Mouse (Mus musculus): ENCODE data around the gene Gstp3. TPM values are rescaled to one million over a fixed set of nuclear protein-coding genes. Genes with fewer than 3 reads are reported as not detected.
"Not testable (repeated sequence)": the region's sequence is repeated elsewhere in the genome, so short reads cannot be mapped to it uniquely, and the experiment has no call there.

The Gstp3 gene
- polyA plus RNA-seq, 1 experiment from 2014 or later: not detected

DNA sequence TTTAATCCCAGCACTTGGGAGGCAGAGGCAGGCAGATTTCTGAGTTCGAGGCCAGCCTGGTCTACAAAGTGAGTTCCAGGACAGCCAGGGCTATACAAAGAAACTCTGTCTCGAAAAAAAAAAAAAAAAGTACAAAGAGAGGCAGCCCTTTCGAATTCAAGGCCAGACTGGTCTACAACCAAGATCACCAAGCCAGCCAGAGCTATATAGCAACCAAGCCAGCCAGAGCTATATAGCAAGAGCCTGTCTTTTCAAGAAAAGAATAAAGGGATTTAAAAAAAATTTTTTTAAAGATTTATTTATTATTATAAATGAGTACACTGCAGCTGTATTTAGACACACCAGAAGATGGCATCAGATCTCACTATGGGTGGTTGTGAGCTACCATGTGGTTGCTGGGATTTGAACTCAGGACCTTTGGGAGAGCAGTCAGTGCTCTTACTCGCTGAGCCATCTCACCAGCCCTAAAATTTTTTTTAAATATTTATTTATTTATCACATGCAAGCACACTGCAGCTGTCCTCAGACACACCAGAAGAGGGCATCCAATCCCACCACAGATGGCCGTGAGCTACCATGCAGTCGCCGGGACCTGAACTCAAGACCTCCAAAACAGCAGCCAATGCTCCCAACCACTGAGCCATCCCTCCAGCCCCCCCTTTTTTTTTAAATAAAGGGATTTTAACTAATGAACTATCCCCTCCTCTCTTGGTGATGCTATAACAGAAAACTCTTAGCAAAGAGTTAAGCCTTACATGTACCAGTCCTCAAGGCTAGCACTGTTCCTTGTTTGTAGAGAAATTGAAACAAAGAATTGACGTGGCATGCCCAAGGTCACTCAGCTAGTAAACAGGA, 902 bp upstream of the Gstp3 start:
- H3K27me3 ChIP-seq (ENCODE audit: control insufficient read depth, insufficient read depth, low read length); ATAC-seq (ENCODE audit: low FRiP score); H3K9ac ChIP-seq; H3K4me1 ChIP-seq (replicated peaks; ENCODE audit: control insufficient read depth, insufficient read depth, low read length); H3K4me3 ChIP-seq (replicated peaks; ENCODE audit: low read length); DNase-seq (ENCODE audit: low spot score); H3K36me3 ChIP-seq (replicated peaks; ENCODE audit: control insufficient read depth, insufficient read depth); H3K4me2 ChIP-seq (replicated peaks); H3K27ac ChIP-seq; H3K9me3 ChIP-seq (ENCODE audit: control insufficient read depth, low read length): not testable (repeated sequence)
- WGBS: 87% methylated on average over 8 of the region's 8 CpGs

DNA sequence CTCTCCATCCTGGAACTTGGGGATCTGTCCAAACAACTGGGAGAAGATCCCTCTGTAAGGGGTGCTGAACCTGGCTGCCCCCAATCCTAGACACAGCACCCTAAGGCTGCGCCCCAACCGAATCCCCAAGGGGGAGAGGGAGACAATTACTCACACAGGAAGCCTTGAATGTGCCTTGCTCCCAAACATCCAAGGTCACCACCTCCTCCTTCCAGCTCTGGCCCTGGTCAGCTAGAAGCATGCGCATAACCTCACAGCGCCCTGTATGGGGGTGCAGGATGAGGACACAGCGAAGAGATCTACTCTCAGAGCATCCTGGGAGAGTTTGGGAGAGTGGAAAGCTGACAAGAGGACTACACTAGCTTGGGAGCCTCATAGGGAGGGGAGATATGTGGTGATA, 788 bp downstream of the Gstp3 start:
- WGBS: 88% methylated on average over 5 of the region's 5 CpGs
- Histone ChIP-seq H3K27me3 (ENCODE audit: control insufficient read depth, insufficient read depth, low read length) (no peaks in the 10 kb centered on the region), H3K4me3 (replicated peaks; ENCODE audit: low read length) (no peak overlapping the region), H3K9me3 (ENCODE audit: control insufficient read depth, low read length) (no peaks in the 10 kb centered on the region), H3K4me1 (replicated peaks; ENCODE audit: control insufficient read depth, insufficient read depth, low read length) (no peaks in the 10 kb centered on the region), H3K27ac (no peak overlapping the region), H3K9ac (no peak overlapping the region), H3K36me3 (replicated peaks; ENCODE audit: control insufficient read depth, insufficient read depth) (no peaks in the 10 kb centered on the region), H3K4me2 (replicated peaks) (no peak overlapping the region)
- ATAC-seq (ENCODE audit: low FRiP score): no peak
- no peak for DNase-seq (ENCODE audit: low spot score)

DNA sequence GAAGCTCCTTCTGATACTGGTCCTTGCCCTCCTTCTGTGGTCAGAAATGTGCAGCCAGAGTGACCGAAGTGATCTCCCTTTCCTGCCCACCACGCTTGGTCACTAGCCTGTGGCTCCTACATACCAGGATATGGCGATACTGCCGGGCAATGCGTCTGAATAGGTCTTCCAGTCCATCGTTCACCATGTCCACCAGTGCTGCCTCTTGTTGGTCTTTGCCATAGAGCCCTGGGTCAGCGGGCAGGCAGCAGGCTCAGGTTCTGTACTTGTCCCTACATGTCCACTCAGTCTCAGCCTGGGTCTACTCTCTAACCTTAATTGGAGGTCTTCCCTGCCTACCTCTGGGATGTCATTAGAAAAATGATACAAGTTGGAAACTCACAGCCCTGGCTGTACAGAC, 1.4 kb downstream of the Gstp3 start:
- H3K36me3 ChIP-seq (replicated peaks; ENCODE audit: control insufficient read depth, insufficient read depth): no peaks in the 10 kb centered on the region
- no peak overlapping the region for H3K4me2 ChIP-seq (replicated peaks)
- H3K4me1 ChIP-seq (replicated peaks; ENCODE audit: control insufficient read depth, insufficient read depth, low read length): no peaks in the 10 kb centered on the region
- H3K9me3 ChIP-seq (ENCODE audit: control insufficient read depth, low read length): no peaks in the 10 kb centered on the region
- 96% methylated on average over 7 of the region's 7 CpGs for WGBS
- no peaks in the 10 kb centered on the region for H3K27me3 ChIP-seq (ENCODE audit: control insufficient read depth, insufficient read depth, low read length)
- H3K27ac ChIP-seq: no peak overlapping the region
- H3K4me3 ChIP-seq (replicated peaks; ENCODE audit: low read length): no peak overlapping the region
- no peak for DNase-seq (ENCODE audit: low spot score)
- no peak for ATAC-seq (ENCODE audit: low FRiP score)
- H3K9ac ChIP-seq: no peak overlapping the region

DNA sequence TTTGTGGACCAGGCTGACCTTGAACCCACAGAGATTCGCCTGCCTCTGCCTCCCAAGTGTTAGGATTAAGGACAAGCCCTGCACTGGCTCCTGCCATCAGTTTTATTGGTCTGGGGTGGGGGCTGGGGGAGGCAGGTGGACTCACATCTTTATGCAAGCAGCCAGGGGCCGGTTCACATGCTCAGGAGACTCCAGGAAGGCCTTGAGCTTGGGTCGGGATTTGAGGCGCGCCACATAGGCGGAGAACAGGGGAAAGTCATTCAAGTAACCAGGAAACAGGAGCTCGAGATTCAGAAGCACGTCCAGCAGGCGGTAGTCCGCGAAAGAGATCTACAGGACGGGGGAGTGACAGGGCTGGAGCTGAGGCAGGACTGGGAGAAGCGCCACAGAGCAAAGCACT, 2.0 kb downstream of the Gstp3 start:
- H3K9ac ChIP-seq: no peak overlapping the region
- H3K4me3 ChIP-seq (replicated peaks; ENCODE audit: low read length): no peak overlapping the region
- H3K36me3 ChIP-seq (replicated peaks; ENCODE audit: control insufficient read depth, insufficient read depth): no peaks in the 10 kb centered on the region
- H3K4me2 ChIP-seq (replicated peaks): no peak overlapping the region
- DNase-seq (ENCODE audit: low spot score) (no peak), ATAC-seq (ENCODE audit: low FRiP score) (no peak)
- no peaks in the 10 kb centered on the region for H3K27me3 ChIP-seq (ENCODE audit: control insufficient read depth, insufficient read depth, low read length)
- 86% methylated on average over 13 of the region's 13 CpGs for WGBS
- no peak overlapping the region for H3K27ac ChIP-seq
- H3K4me1 ChIP-seq (replicated peaks; ENCODE audit: control insufficient read depth, insufficient read depth, low read length): no peaks in the 10 kb centered on the region
- no peaks in the 10 kb centered on the region for H3K9me3 ChIP-seq (ENCODE audit: control insufficient read depth, low read length)

DNA sequence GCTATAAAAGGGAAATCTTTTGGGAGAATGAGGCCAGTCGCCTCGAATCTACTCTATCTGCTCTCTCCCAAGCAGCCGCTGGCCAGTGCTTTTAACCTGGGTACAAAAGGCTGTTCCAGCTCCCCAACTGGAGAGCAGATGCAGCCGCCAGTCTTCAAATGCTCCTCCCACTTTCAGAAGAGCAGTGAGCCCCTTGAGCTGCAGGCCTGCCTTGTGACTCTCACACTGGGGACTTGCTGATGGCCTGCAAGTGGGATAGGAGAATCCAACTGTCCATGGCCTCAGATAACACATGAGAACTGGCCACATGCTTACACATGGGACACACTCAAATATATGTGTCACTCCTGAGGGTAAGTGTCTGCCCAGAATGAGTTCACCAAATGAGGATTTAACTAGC, 2.6 kb downstream of the Gstp3 start:
- H3K9ac ChIP-seq: no peak overlapping the region
- no peak overlapping the region for H3K4me2 ChIP-seq (replicated peaks)
- H3K27me3 ChIP-seq (ENCODE audit: control insufficient read depth, insufficient read depth, low read length): no peaks in the 10 kb centered on the region
- no peak for ATAC-seq (ENCODE audit: low FRiP score)
- H3K27ac ChIP-seq: no peak overlapping the region
- no peaks in the 10 kb centered on the region for H3K36me3 ChIP-seq (replicated peaks; ENCODE audit: control insufficient read depth, insufficient read depth)
- no peaks in the 10 kb centered on the region for H3K9me3 ChIP-seq (ENCODE audit: control insufficient read depth, low read length)
- no peak overlapping the region for H3K4me3 ChIP-seq (replicated peaks; ENCODE audit: low read length)
- DNase-seq (ENCODE audit: low spot score): no peak
- 34% methylated on average over 4 of the region's 4 CpGs for WGBS
- H3K4me1 ChIP-seq (replicated peaks; ENCODE audit: control insufficient read depth, insufficient read depth, low read length): no peaks in the 10 kb centered on the region

DNA sequence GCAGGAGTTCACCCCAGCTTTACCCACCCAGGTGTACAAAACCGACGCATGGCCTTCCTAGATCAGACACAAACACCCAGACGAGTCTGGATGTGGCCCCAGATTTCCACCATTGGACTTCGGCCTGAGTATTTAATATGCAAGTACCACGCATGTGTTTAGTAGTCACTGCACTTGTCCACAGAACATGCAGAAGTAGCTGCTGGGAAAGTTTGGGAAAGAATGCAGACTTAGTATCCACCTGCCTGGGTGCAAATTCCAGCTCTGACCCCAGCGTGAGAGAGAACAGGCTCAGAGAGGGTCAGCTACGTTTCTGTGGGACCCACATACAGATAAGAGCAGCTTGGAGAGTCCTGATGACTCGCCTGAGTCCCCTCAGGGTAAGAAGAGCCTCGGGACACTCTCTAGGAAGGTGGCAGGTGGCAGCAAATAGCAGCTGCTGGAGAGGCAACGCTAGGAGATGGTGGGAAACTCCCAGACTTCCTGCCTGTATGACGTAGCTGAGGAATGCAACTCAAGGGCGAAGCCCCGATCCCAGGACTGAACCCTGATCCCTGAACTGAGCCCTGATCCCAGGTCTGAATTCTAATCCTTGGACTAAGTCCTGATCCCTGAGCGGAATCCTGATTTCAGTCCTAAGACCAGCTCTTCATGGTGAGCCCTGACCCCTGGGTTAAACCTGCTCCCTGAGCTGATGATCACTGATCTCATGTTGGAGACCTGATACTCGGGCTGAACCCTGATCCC, 3.2 kb downstream of the Gstp3 start:
- H3K9ac ChIP-seq: no peak overlapping the region
- ATAC-seq (ENCODE audit: low FRiP score) (no peak), DNase-seq (ENCODE audit: low spot score) (no peak)
- no peaks in the 10 kb centered on the region for H3K4me1 ChIP-seq (replicated peaks; ENCODE audit: control insufficient read depth, insufficient read depth, low read length)
- no peaks in the 10 kb centered on the region for H3K27me3 ChIP-seq (ENCODE audit: control insufficient read depth, insufficient read depth, low read length)
- H3K4me3 ChIP-seq (replicated peaks; ENCODE audit: low read length): no peak overlapping the region
- 71% methylated on average over 15 of the region's 15 CpGs for WGBS
- H3K27ac ChIP-seq: no peak overlapping the region
- H3K36me3 ChIP-seq (replicated peaks; ENCODE audit: control insufficient read depth, insufficient read depth): no peaks in the 10 kb centered on the region
- H3K9me3 ChIP-seq (ENCODE audit: control insufficient read depth, low read length): no peaks in the 10 kb centered on the region
- no peak overlapping the region for H3K4me2 ChIP-seq (replicated peaks)

DNA sequence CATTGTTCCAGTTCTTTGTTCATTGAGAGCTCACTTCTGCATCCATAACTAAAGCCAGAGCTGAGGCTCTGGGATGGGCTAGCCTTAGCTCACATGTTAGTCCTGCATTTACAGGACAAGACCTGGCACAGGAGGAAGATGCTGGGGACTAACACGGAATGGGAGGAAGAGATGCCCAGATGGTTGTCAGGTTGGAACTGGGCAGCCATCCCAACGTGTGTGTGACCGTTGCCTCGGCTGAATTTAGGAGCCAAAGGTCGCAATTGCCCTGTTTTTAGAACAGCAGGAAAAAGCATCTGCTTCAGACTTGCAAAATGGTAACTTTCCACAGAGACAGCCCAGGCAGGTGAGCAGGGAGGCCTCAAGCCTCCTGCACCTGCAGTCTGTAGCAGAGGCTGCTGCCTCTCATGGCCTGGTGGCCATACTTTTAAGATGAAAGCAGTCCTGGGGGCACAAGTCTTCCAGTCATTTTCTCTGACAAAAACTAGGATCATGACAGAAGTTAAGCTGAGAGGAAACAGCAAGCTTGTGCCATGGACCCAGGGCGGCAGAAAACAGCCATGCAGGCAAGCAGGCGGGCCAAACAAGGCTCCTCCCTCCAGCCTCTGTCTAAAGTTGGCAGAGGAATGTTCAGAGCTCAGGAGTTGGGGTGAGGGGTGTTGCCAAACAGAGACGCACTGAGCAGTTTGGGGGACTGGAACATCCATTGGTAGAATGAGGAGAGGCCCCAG, 4.0 kb downstream of the Gstp3 start:
- 78% methylated on average over 8 of the region's 8 CpGs for WGBS
- ATAC-seq (ENCODE audit: low FRiP score): no peak

DNA sequence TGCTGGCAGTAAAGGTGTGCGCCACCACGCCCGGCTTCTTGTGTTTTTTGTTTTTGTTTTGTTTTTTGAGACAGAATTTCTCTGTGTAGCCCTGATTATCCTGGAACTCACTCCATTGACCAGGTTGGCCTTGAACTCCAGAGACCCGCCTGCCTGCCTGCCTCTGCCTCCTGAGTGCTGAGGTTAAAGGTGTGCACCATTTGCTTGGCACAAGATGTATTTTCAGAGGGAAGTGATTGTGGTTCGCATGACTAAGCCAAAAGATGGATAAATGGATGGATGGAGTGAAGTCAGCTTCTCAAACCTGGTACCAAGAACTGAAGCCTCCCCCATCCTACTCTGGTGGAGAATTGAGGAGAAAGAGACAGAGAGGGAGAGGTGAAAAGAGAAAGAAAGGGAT, 4.8 kb downstream of the Gstp3 start:
- H3K9me3 ChIP-seq (ENCODE audit: control insufficient read depth, low read length): no peaks in the 10 kb centered on the region
- DNase-seq (ENCODE audit: low spot score) (no peak), ATAC-seq (ENCODE audit: low FRiP score) (no peak)
- WGBS: 89% methylated on average over 5 of the region's 5 CpGs
- no peaks in the 10 kb centered on the region for H3K4me1 ChIP-seq (replicated peaks; ENCODE audit: control insufficient read depth, insufficient read depth, low read length)
- no peak overlapping the region for H3K4me2 ChIP-seq (replicated peaks)
- H3K9ac ChIP-seq: no peak overlapping the region
- no peak overlapping the region for H3K27ac ChIP-seq
- H3K36me3 ChIP-seq (replicated peaks; ENCODE audit: control insufficient read depth, insufficient read depth): no peaks in the 10 kb centered on the region
- no peaks in the 10 kb centered on the region for H3K27me3 ChIP-seq (ENCODE audit: control insufficient read depth, insufficient read depth, low read length)
- no peak overlapping the region for H3K4me3 ChIP-seq (replicated peaks; ENCODE audit: low read length)

More for the DNA sequence above, 4.0 kb downstream of the Gstp3 start:
- Histone ChIP-seq H3K27me3 (ENCODE audit: control insufficient read depth, insufficient read depth, low read length) (no peaks in the 10 kb centered on the region), H3K27ac (no peak overlapping the region), H3K9ac (no peak overlapping the region), H3K4me3 (replicated peaks; ENCODE audit: low read length) (no peak overlapping the region), H3K4me1 (replicated peaks; ENCODE audit: control insufficient read depth, insufficient read depth, low read length) (no peaks in the 10 kb centered on the region), H3K36me3 (replicated peaks; ENCODE audit: control insufficient read depth, insufficient read depth) (no peaks in the 10 kb centered on the region), H3K9me3 (ENCODE audit: control insufficient read depth, low read length) (no peaks in the 10 kb centered on the region), H3K4me2 (replicated peaks) (no peak overlapping the region)
- no peak for DNase-seq (ENCODE audit: low spot score)

DNA sequence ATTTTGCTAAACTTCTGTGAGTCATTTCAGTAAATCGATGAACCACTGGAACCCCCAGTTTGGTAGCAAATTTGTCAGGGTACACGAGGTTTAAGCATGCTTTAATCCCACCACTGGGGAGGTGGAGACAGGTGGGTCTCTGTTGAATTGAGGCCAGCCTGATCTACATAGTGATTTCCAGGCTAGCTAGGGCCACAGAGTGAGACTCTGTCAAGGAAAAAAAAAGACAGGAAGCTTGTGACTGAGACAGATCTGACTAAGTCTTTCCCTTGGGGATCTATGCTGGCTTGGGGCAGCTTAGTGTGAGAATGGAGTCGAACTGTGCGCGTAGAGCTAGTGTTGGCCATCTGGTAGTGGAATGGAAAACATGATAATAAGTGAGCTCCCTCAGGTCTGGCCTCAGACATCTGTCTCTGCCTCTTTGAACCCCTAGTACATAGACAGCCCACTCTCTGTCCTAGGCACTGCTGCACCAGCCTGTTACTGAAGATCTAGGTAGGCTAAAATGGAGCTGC, 6.8 kb downstream of the Gstp3 start:
- Histone ChIP-seq H3K9ac (no peak overlapping the region), H3K4me2 (replicated peaks) (no peak overlapping the region), H3K36me3 (replicated peaks; ENCODE audit: control insufficient read depth, insufficient read depth) (no peaks in the 10 kb centered on the region), H3K4me1 (replicated peaks; ENCODE audit: control insufficient read depth, insufficient read depth, low read length) (no peaks in the 10 kb centered on the region), H3K9me3 (ENCODE audit: control insufficient read depth, low read length) (no peaks in the 10 kb centered on the region), H3K4me3 (replicated peaks; ENCODE audit: low read length) (no peak overlapping the region), H3K27ac (no peak overlapping the region), H3K27me3 (ENCODE audit: control insufficient read depth, insufficient read depth, low read length) (no peaks in the 10 kb centered on the region)
- DNase-seq (ENCODE audit: low spot score) (no peak), ATAC-seq (ENCODE audit: low FRiP score) (no peak)
- 71% methylated on average over 5 of the region's 5 CpGs for WGBS

Data from hindbrain, embryonic 14.5 days (tissue).